Mouse (Mus musculus) testis, postnatal 10 days (tissue): ENCODE measurements at regions not wholly inside any gene's neighbourhood (a gene's known extent, or its start where the extent isn't known, plus 50 kb on each side); places are given as distances from the start of the nearest gene placed in this dataset.

Experiments
- DNase-seq: peaks from one replicate; pipeline ENCODE4 v3.0.0; 2021; ENCODE audit warnings: low spot score

- no peak for DNase-seq
These were observed 247.6 kb upstream of the Habp2 start for GRCm38 (mm10) chr19:56039091-56040004.

- no peak for DNase-seq
These were observed 245.0 kb upstream of the Habp2 start for GRCm38 (mm10) chr19:56041930-56042329.

GRCm38 (mm10) chr19:56046784-56047390 lies 240.1 kb upstream of the Habp2 start:
- no peak for DNase-seq

GRCm38 (mm10) chr19:56054186-56054585 lies 232.8 kb upstream of the Habp2 start:
- DNase-seq, result no peak

GRCm38 (mm10) chr19:56056397-56056796 lies 230.5 kb upstream of the Habp2 start:
- DNase-seq, result no peak

GRCm38 (mm10) chr19:56061882-56062540 lies 224.9 kb upstream of the Habp2 start:
- DNase-seq, result no peak

- no peak for DNase-seq
These were observed 223.8 kb upstream of the Habp2 start for GRCm38 (mm10) chr19:56063099-56063498.

GRCm38 (mm10) chr19:56065730-56066129 lies 221.2 kb upstream of the Habp2 start:
- no peak for DNase-seq

GRCm38 (mm10) chr19:56068165-56068564 lies 218.8 kb upstream of the Habp2 start:
- no peak for DNase-seq

GRCm38 (mm10) chr19:56068854-56069253 lies 218.1 kb upstream of the Habp2 start:
- DNase-seq, result no peak

GRCm38 (mm10) chr19:56069266-56069665 lies 217.7 kb upstream of the Habp2 start:
- no peak for DNase-seq

- no peak for DNase-seq
These were observed 215.6 kb upstream of the Habp2 start for GRCm38 (mm10) chr19:56071340-56071739.

GRCm38 (mm10) chr19:56076128-56076527 lies 210.8 kb upstream of the Habp2 start:
- DNase-seq, result no peak

GRCm38 (mm10) chr19:56077491-56077890 lies 209.4 kb upstream of the Habp2 start:
- no peak for DNase-seq

- no peak for DNase-seq
These were observed 200.4 kb upstream of the Habp2 start for GRCm38 (mm10) chr19:56086413-56087083.

GRCm38 (mm10) chr19:56087127-56087526 lies 199.8 kb upstream of the Habp2 start:
- no peak for DNase-seq

- no peak for DNase-seq
These were observed 197.1 kb upstream of the Habp2 start for GRCm38 (mm10) chr19:56089795-56090375.

GRCm38 (mm10) chr19:56091581-56091980 lies 195.4 kb upstream of the Habp2 start:
- DNase-seq, result no peak

- DNase-seq, result no peak
These were observed 191.1 kb upstream of the Habp2 start for GRCm38 (mm10) chr19:56095873-56096272.

GRCm38 (mm10) chr19:56099725-56100124 lies 187.2 kb upstream of the Habp2 start:
- no peak for DNase-seq

- DNase-seq, result no peak
These were observed 186.6 kb upstream of the Habp2 start for GRCm38 (mm10) chr19:56100131-56100872.
